Mouse (Mus musculus): ENCODE measurements at regions not wholly inside any gene's neighbourhood (a gene's known extent, or its start where the extent isn't known, plus 50 kb on each side); places are given as distances from the start of the nearest gene placed in this dataset.
"Not testable (repeated sequence)": the region's sequence is repeated elsewhere in the genome, so short reads cannot be mapped to it uniquely, and the experiment has no call there.

GRCm38 (mm10) chr13:60471602-60472001 lies 130.1 kb upstream of the Dapk1 start:
- no peak for DNase-seq (ENCODE audit: low spot score)

- DNase-seq (ENCODE audit: low spot score), result no peak
Observed at GRCm38 (mm10) chr13:60476366-60476765, 125.4 kb upstream of the Dapk1 start.

GRCm38 (mm10) chr13:60478301-60478700 lies 123.4 kb upstream of the Dapk1 start:
- peak; percentile 13 for DNase-seq (ENCODE audit: low spot score)

GRCm38 (mm10) chr13:60479043-60479861 lies 122.5 kb upstream of the Dapk1 start:
- DNase-seq (ENCODE audit: low spot score), result peak; percentile 38

GRCm38 (mm10) chr13:60479862-60480730 lies 121.7 kb upstream of the Dapk1 start:
- DNase-seq (ENCODE audit: low spot score), result no peak

GRCm38 (mm10) chr13:60480731-60481431 lies 120.9 kb upstream of the Dapk1 start:
- no peak for DNase-seq (ENCODE audit: low spot score)

- not testable (repeated sequence) for DNase-seq (ENCODE audit: low spot score)
Observed at GRCm38 (mm10) chr13:60481451-60481850, 120.3 kb upstream of the Dapk1 start.

- no peak for DNase-seq (ENCODE audit: low spot score)
Observed at GRCm38 (mm10) chr13:60481946-60482345, 119.8 kb upstream of the Dapk1 start.

- no peak for DNase-seq (ENCODE audit: low spot score)
Observed at GRCm38 (mm10) chr13:60486105-60486504, 115.6 kb upstream of the Dapk1 start.

- DNase-seq (ENCODE audit: low spot score), result no peak
Observed at GRCm38 (mm10) chr13:60486871-60487270, 114.9 kb upstream of the Dapk1 start.

- no peak for DNase-seq (ENCODE audit: low spot score)
Observed at GRCm38 (mm10) chr13:60488131-60488883, 113.4 kb upstream of the Dapk1 start.

- DNase-seq (ENCODE audit: low spot score), result no peak
Observed at GRCm38 (mm10) chr13:60488884-60489265, 112.9 kb upstream of the Dapk1 start.

GRCm38 (mm10) chr13:60491948-60492464 lies 109.7 kb upstream of the Dapk1 start:
- no peak for DNase-seq (ENCODE audit: low spot score)

GRCm38 (mm10) chr13:60493836-60494235 lies 107.9 kb upstream of the Dapk1 start:
- no peak for DNase-seq (ENCODE audit: low spot score)

GRCm38 (mm10) chr13:60497714-60498400 lies 103.9 kb upstream of the Dapk1 start:
- no peak for DNase-seq (ENCODE audit: low spot score)

GRCm38 (mm10) chr13:60504196-60504595 lies 97.6 kb upstream of the Dapk1 start:
- DNase-seq (ENCODE audit: low spot score), result no peak

- no peak for DNase-seq (ENCODE audit: low spot score)
Observed at GRCm38 (mm10) chr13:60507611-60508010, 94.1 kb upstream of the Dapk1 start.

GRCm38 (mm10) chr13:60508054-60508453 lies 93.7 kb upstream of the Dapk1 start:
- DNase-seq (ENCODE audit: low spot score), result no peak

GRCm38 (mm10) chr13:60508856-60509255 lies 92.9 kb upstream of the Dapk1 start:
- DNase-seq (ENCODE audit: low spot score), result no peak

GRCm38 (mm10) chr13:60511101-60511500 lies 90.6 kb upstream of the Dapk1 start:
- no peak for DNase-seq (ENCODE audit: low spot score)

GRCm38 (mm10) chr13:60511628-60512027 lies 90.1 kb upstream of the Dapk1 start:
- DNase-seq (ENCODE audit: low spot score), result no peak
